Mouse (Mus musculus) C2C12 (cell line): Measurements from ENCODE around the gene Rbl2.

Experiments
- CTCF ChIP-seq: IDR thresholded peaks from one replicate; pipeline ENCODE4 v1.5.1; 2011; ENCODE audit not compliant: control insufficient read depth, insufficient read depth, insufficient read length
- FOSL1 ChIP-seq: IDR thresholded peaks from one replicate; pipeline ENCODE4 v1.8.0; 2011; ENCODE audit warnings: mild to moderate bottlenecking, low read length; ENCODE audit not compliant: poor library complexity, insufficient read depth, severe bottlenecking
- MYOG ChIP-seq: IDR thresholded peaks from one replicate; pipeline ENCODE4 v1.6.1; 2011; ENCODE audit not compliant: control insufficient read depth, insufficient read length; ENCODE audit errors: extremely low read depth

DNA sequence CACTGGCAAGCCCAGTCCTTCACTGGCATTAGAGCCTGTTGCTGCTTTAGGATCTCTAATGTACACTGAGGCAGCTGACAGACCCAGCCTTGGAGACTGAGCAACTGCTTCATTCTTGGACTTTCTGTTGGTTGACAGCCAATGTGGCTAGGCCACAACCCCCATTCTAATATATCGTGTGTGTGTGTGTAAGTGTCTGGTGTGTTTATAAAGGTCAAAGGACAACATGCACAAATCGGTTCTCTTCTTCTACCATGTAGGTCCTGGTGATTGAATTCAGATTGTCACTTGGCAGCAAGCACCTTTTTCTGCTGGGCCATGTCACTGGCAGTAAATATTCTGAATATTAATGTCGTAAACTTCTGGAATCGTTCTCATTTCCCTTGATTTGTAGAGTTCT, 23.5 kb upstream of the Rbl2 start:
- TF ChIP-seq FOSL1 (no peak), CTCF (no peak), MYOG (no peak)
